26 mouse cellular contexts compared by ENCODE assay signal in the genomic region with DNA sequence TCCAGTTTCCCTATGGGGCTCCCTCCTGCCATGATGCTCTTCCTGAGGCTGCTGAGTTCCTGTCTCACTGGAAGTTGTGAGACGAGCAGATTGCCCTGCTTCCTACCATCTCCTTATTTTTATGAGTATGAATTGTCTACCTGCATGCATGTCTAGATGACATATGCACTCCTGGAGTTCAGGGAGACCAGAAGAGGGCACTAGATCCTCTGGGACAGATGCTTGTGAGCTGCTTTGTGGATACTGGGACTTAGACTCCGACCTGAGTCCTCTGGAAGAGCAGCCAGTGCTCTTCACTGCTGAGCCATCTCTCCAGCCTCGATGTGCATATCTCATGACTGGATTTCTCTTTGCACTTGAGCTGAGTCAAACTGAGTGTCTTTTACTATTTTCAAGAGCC. TPM values are rescaled to one million over a fixed set of nuclear protein-coding genes. Genes with fewer than 3 reads are reported as not detected.
DNase-seq lines count a peak whose midpoint lies in the region; ATAC-seq and TF ChIP-seq lines count a peak whose summit lies in the region.
"Had no signal": no experiment of that assay in that cellular context is flagged by ENCODE, and none has a peak within 500 bp of the region (broad histone marks: within the 10 kb centered on the region; RNA-seq: fewer than 3 reads in every experiment).

No protein-coding gene starts in this region.

- H3K27me3 ChIP-seq in kidney, postnatal 0 days (ENCODE audit: insufficient read depth, low read length) = no peaks in the 10 kb centered on the region
- H3K27me3 ChIP-seq in midbrain, postnatal 0 days (ENCODE audit: insufficient read depth, low read length) = no peaks in the 10 kb centered on the region
- no peaks in the 10 kb centered on the region for H3K27me3 ChIP-seq in midbrain, embryonic 15.5 days (replicated peaks)
- no peaks in the 10 kb centered on the region for H3K27me3 ChIP-seq in stomach, postnatal 0 days (ENCODE audit: control insufficient read depth, insufficient read depth, low read length)
- H3K27me3 ChIP-seq: embryonic facial prominence, embryonic 12.5 days; stomach, embryonic 15.5 days had no signal

- peak; percentile 29; the same call in 1 of the 2 replicates for TF ChIP-seq CTCF in gastrocnemius, adult 2 months (IDR thresholded peaks at IDR 0.05)
- peak; percentile 46; the same call in 1 of the 2 replicates for TF ChIP-seq CTCF in kidney, postnatal 0 days (IDR thresholded peaks at IDR 0.05; ENCODE audit: low read depth)
- peak; percentile 24; the same call in 1 of the 2 replicates for TF ChIP-seq CTCF in midbrain, postnatal 0 days (IDR thresholded peaks at IDR 0.05)
- TF ChIP-seq CTCF in stomach, postnatal 0 days (IDR thresholded peaks at IDR 0.05; ENCODE audit: low read depth) = peak; percentile 47

- no peak for DNase-seq in gastrocnemius, adult 2 months
- DNase-seq in gastrocnemius, postnatal 14 days = no peak
- no peak for DNase-seq in kidney, postnatal 0 days (ENCODE audit: low spot score)
- DNase-seq in kidney, postnatal 14 days = no peak
- DNase-seq in midbrain, postnatal 0 days (ENCODE audit: low spot score) = no peak
- no peak for DNase-seq in stomach, postnatal 0 days (ENCODE audit: low spot score)
- DNase-seq in spleen, adult 18-20 months = no peak
- DNase-seq: B cell, adult 2 months; cerebellum, postnatal 36 days; gastrocnemius, postnatal 10 days; heart, postnatal 36 days; layer of hippocampus, adult 9-11 months had no signal

- no peak for TF ChIP-seq EP300 in stomach, postnatal 0 days (optimal IDR thresholded peaks at IDR 0.05)

- no peaks in the 10 kb centered on the region for H3K9me3 ChIP-seq in kidney, postnatal 0 days (replicated peaks; ENCODE audit: low read length)
- no peaks in the 10 kb centered on the region for H3K9me3 ChIP-seq in midbrain, postnatal 0 days (ENCODE audit: low read length)
- H3K9me3 ChIP-seq in midbrain, embryonic 15.5 days = no peaks in the 10 kb centered on the region
- H3K9me3 ChIP-seq in stomach, postnatal 0 days (ENCODE audit: control insufficient read depth, low read length) = no peaks in the 10 kb centered on the region
- H3K9me3 ChIP-seq: embryonic facial prominence, embryonic 12.5 days; heart, embryonic 10.5 days; stomach, embryonic 15.5 days had no signal

- no peaks in the 10 kb centered on the region for H3K4me1 ChIP-seq in kidney, postnatal 0 days (replicated peaks; ENCODE audit: insufficient read depth, low read length)
- H3K4me1 ChIP-seq in midbrain, postnatal 0 days (ENCODE audit: insufficient read depth, low read length) = no peaks in the 10 kb centered on the region
- no peaks in the 10 kb centered on the region for H3K4me1 ChIP-seq in midbrain, embryonic 15.5 days
- H3K4me1 ChIP-seq in stomach, postnatal 0 days (replicated peaks; ENCODE audit: control insufficient read depth, insufficient read depth) = no peaks in the 10 kb centered on the region
- H3K4me1 ChIP-seq: embryonic facial prominence, embryonic 12.5 days; heart, embryonic 10.5 days; stomach, embryonic 15.5 days had no signal

- 71% methylated on average over 3 of the region's 3 CpGs for WGBS in kidney, postnatal 0 days
- WGBS in midbrain, postnatal 0 days = 72% methylated on average over 3 of the region's 3 CpGs
- WGBS in midbrain, embryonic 15.5 days = 71% methylated on average over 3 of the region's 3 CpGs
- WGBS in stomach, postnatal 0 days = 63% methylated on average over 3 of the region's 3 CpGs

- no peak overlapping the region for H3K4me2 ChIP-seq in kidney, postnatal 0 days (ENCODE audit: low read length)
- H3K4me2 ChIP-seq in midbrain, postnatal 0 days (ENCODE audit: low read depth, low read length, poor library complexity, severe bottlenecking) = no peak overlapping the region
- no peak overlapping the region for H3K4me2 ChIP-seq in midbrain, embryonic 15.5 days
- no peak overlapping the region for H3K4me2 ChIP-seq in stomach, postnatal 0 days (replicated peaks; ENCODE audit: low read depth)
- H3K4me2 ChIP-seq: embryonic facial prominence, embryonic 12.5 days; stomach, embryonic 15.5 days had no signal

- no peak for ATAC-seq in kidney, postnatal 0 days (replicated peaks; ENCODE audit: low FRiP score, low read depth)
- ATAC-seq in midbrain, postnatal 0 days (ENCODE audit: low FRiP score) = no peak
- ATAC-seq in midbrain, embryonic 15.5 days (replicated peaks) = no peak
- no peak for ATAC-seq in stomach, postnatal 0 days (ENCODE audit: low FRiP score, low TSS enrichment)
- ATAC-seq: forebrain, embryonic 16.5 days; hindbrain, embryonic 16.5 days; midbrain, embryonic 16.5 days had no signal

- no peak overlapping the region for H3K27ac ChIP-seq in gastrocnemius, adult 2 months
- no peak overlapping the region for H3K27ac ChIP-seq in kidney, postnatal 0 days
- H3K27ac ChIP-seq in midbrain, postnatal 0 days (ENCODE audit: low read depth, low read length) = no peak overlapping the region
- no peak overlapping the region for H3K27ac ChIP-seq in midbrain, embryonic 15.5 days
- H3K27ac ChIP-seq in stomach, postnatal 0 days (replicated peaks) = no peak overlapping the region
- H3K27ac ChIP-seq: embryonic facial prominence, embryonic 12.5 days; heart, embryonic 10.5 days; stomach, embryonic 15.5 days had no signal

- H3K9ac ChIP-seq in kidney, postnatal 0 days (ENCODE audit: low read depth, low read length) = no peak overlapping the region
- no peak overlapping the region for H3K9ac ChIP-seq in midbrain, postnatal 0 days (replicated peaks; ENCODE audit: low read length, poor library complexity, severe bottlenecking)
- no peak overlapping the region for H3K9ac ChIP-seq in midbrain, embryonic 15.5 days
- H3K9ac ChIP-seq in stomach, postnatal 0 days (ENCODE audit: low read length) = no peak overlapping the region
- H3K9ac ChIP-seq: embryonic facial prominence, embryonic 12.5 days; stomach, embryonic 15.5 days had no signal

- no peak overlapping the region for H3K4me3 ChIP-seq in gastrocnemius, adult 2 months
- H3K4me3 ChIP-seq in kidney, postnatal 0 days (replicated peaks; ENCODE audit: low read depth, low read length) = no peak overlapping the region
- no peak overlapping the region for H3K4me3 ChIP-seq in midbrain, postnatal 0 days (ENCODE audit: low read depth, low read length)
- H3K4me3 ChIP-seq in midbrain, embryonic 15.5 days = no peak overlapping the region
- no peak overlapping the region for H3K4me3 ChIP-seq in stomach, postnatal 0 days (ENCODE audit: low read depth, low read length)
- H3K4me3 ChIP-seq: embryonic facial prominence, embryonic 12.5 days; heart, embryonic 10.5 days; megakaryocyte, embryonic 14.5 days; stomach, embryonic 15.5 days had no signal

- H3K36me3 ChIP-seq in kidney, postnatal 0 days (ENCODE audit: insufficient read depth, low read length) = no peaks in the 10 kb centered on the region
- H3K36me3 ChIP-seq in midbrain, postnatal 0 days (ENCODE audit: insufficient read depth, low read length) = no peaks in the 10 kb centered on the region
- no peaks in the 10 kb centered on the region for H3K36me3 ChIP-seq in midbrain, embryonic 15.5 days (replicated peaks)
- no peaks in the 10 kb centered on the region for H3K36me3 ChIP-seq in stomach, postnatal 0 days (ENCODE audit: control insufficient read depth, insufficient read depth, low read length)
- H3K36me3 ChIP-seq: embryonic facial prominence, embryonic 12.5 days; heart, embryonic 10.5 days; stomach, embryonic 15.5 days had no signal

- intact Hi-C loops in gastrocnemius, adult 2 months (cut with DNase I) = no loop called here
- intact Hi-C loops in gastrocnemius, postnatal 14 days (cut with DNase I; ENCODE audit: low total_unique reads) = no loop called here

RNA-seq across cellular contexts. Expression of gene Gm21750, which starts 35.6 kb away (rescaled TPM):
- not detected for total RNA-seq in gastrocnemius, adult 2 months (2021)
- not detected for total RNA-seq in gastrocnemius, postnatal 14 days (2021)
- polyA plus RNA-seq in kidney, postnatal 0 days (2015; fragmentation: Nextera tagmentation; extraction: Ambion mirVana) = not detected in 2 replicates
- not detected in 2 replicates for total RNA-seq in midbrain, postnatal 0 days (2014; rRNA removed)
- not detected in 2 replicates for polyA plus RNA-seq in midbrain, postnatal 0 days (2015; fragmentation: Nextera tagmentation; extraction: Ambion mirVana)
- not detected in 2 replicates for polyA plus RNA-seq in midbrain, embryonic 15.5 days (2015; fragmentation: Nextera tagmentation; extraction: Ambion mirVana)
- not detected in 2 replicates for polyA plus RNA-seq in stomach, postnatal 0 days (2015; fragmentation: Nextera tagmentation; extraction: Ambion mirVana)
- total RNA-seq: ES-E14; gastrocnemius, postnatal 10 days; heart, postnatal 36 days had no signal
- polyA plus RNA-seq: embryonic facial prominence, embryonic 12.5 days; forebrain, embryonic 16.5 days; heart, embryonic 10.5 days; hindbrain, embryonic 16.5 days; kidney, embryonic 14.5 days; limb, embryonic 14.5 days; lung, embryonic 16.5 days; midbrain, embryonic 16.5 days; neural tube, embryonic 11.5 days; stomach, embryonic 15.5 days; thymus, postnatal 0 days had no signal
